Mouse (Mus musculus): Measurements from ENCODE around the gene Shroom3.

DNA sequence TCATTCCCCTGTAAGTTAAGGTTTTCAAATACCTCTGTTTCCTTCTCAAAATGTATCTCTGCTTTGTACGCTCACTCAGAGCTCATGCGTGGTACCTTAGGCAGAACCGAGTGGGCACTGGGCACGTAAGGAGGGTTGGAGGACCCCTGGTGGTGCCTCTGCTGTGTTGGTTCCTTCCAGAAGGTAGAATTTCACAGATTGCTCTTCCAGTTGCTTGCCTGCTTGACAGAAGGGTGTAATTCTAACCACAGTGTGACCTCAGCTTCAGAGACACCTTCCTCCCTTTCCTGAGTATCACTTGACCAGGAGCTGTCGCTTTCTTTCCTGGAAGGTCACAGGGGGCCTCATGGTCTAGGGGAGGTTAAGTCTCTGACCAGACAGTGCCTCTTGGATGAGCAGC is 217.2 kb downstream of the Shroom3 start:
- TF ChIP-seq POLR2A (IDR thresholded peaks at IDR 0.05; ENCODE audit: low read depth, low read length) (no peak), ELF1 (IDR thresholded peaks at IDR 0.05; ENCODE audit: low read depth, low read length) (no peak), EP300 (IDR thresholded peaks at IDR 0.05; ENCODE audit: low read length) (no peak), CTCF (conservative IDR thresholded peaks at IDR 0.05 in 1 of 2, IDR thresholded peaks at IDR 0.05 in 1 of 2; ENCODE audit: low read depth in 2 of 2, low read length in 2 of 2) (no peak), E2F4 (IDR thresholded peaks at IDR 0.05; ENCODE audit: insufficient replicate concordance, low read depth, low read length) (no peak)
